Mouse (Mus musculus) midbrain, postnatal 0 days (tissue): ENCODE data around the gene Gsk3a. TPM values are rescaled to one million over a fixed set of nuclear protein-coding genes. Genes with fewer than 3 reads are reported as not detected.

Source experiments
- ATAC-seq: fragments of 200-750 bp; cut with Nextera tagmentation; 2 replicates; pipeline ENCODE4 v1.8.0; 2017; ENCODE audit warnings: moderate number of reproducible peaks, mild to moderate bottlenecking, moderate TSS enrichment, moderate library complexity; ENCODE audit not compliant: low FRiP score
- DNase-seq: peaks from one replicate; pipeline ENCODE4 v3.0.0-alpha.2; 2015; ENCODE audit warnings: low spot score
- H3K27ac ChIP-seq: fragments of 300-500 bp; sonication (generic); 2 replicates; pipeline ENCODE4 v1.5.1; 2014; ENCODE audit warnings: low read depth, mild to moderate bottlenecking, low read length, mixed read lengths
- H3K27me3 ChIP-seq: fragments of 300-500 bp; sonication (generic); 2 replicates; pipeline ENCODE4 v1.6.1; 2014; ENCODE audit warnings: low read length, control low read depth, mixed read lengths; ENCODE audit not compliant: insufficient read depth
- H3K36me3 ChIP-seq: fragments of 300-500 bp; sonication (generic); 2 replicates; pipeline ENCODE4 v1.6.1; 2014; ENCODE audit warnings: low read length, control low read depth, mixed read lengths; ENCODE audit not compliant: insufficient read depth
- H3K4me1 ChIP-seq: fragments of 300-500 bp; sonication (generic); 2 replicates; pipeline ENCODE4 v1.6.1; 2014; ENCODE audit warnings: mild to moderate bottlenecking, control low read depth, antibody characterized with exemption, low read length, mixed read lengths; ENCODE audit not compliant: insufficient read depth
- H3K4me2 ChIP-seq: fragments of 300-500 bp; sonication (generic); 2 replicates; pipeline ENCODE4 v1.6.1; 2014; ENCODE audit warnings: low read depth, mild to moderate bottlenecking, low read length, mixed read lengths; ENCODE audit not compliant: poor library complexity, severe bottlenecking
- H3K4me3 ChIP-seq: fragments of 300-500 bp; sonication (generic); 2 replicates; pipeline ENCODE4 v1.5.1; 2014; ENCODE audit warnings: low read depth, mild to moderate bottlenecking, low read length, moderate library complexity
- H3K9ac ChIP-seq: fragments of 300-500 bp; sonication (generic); replicated peaks from 2 replicates; pipeline ENCODE4 v1.6.1; 2014; ENCODE audit warnings: mild to moderate bottlenecking, low read length, moderate library complexity, mixed read lengths; ENCODE audit not compliant: poor library complexity, severe bottlenecking
- H3K9me3 ChIP-seq: fragments of 300-500 bp; sonication (generic); 2 replicates; pipeline ENCODE4 v1.6.1; 2016; ENCODE audit warnings: low read length, control low read depth
- CTCF ChIP-seq: IDR thresholded peaks from 2 replicates; pipeline ENCODE4 v1.5.1; 2016; ENCODE audit warnings: antibody characterized with exemption, mild to moderate bottlenecking
- WGBS: fragments of 180-500 bp; shearing (Covaris S2); extraction: QIAGEN DNeasy Blood & Tissue Kit; methylation state at CpG from one replicate; pipeline ENCODE4 v1.1.7; 2014; 5-methylcytosine and 5-hydroxymethylcytosine counted together
- polyA plus RNA-seq: library from polyadenylated mRNA; unstranded; fragments of >200 nt; fragmentation: Nextera tagmentation; extraction: Ambion mirVana; gene quantifications from 2 replicates; pipeline ENCODE4 v1.2.1, GENCODE M21; 2015
- total RNA-seq: library from RNA; depleted of rRNA; stranded (reverse); fragments of >200 nt; gene quantifications from 2 replicates; pipeline ENCODE4 v1.2.3, GENCODE M21; 2014

Gsk3a gene
- total and polyA plus RNA-seq, 2 experiments from 2014 or later, result 20.6 to 169 TPM

DNA sequence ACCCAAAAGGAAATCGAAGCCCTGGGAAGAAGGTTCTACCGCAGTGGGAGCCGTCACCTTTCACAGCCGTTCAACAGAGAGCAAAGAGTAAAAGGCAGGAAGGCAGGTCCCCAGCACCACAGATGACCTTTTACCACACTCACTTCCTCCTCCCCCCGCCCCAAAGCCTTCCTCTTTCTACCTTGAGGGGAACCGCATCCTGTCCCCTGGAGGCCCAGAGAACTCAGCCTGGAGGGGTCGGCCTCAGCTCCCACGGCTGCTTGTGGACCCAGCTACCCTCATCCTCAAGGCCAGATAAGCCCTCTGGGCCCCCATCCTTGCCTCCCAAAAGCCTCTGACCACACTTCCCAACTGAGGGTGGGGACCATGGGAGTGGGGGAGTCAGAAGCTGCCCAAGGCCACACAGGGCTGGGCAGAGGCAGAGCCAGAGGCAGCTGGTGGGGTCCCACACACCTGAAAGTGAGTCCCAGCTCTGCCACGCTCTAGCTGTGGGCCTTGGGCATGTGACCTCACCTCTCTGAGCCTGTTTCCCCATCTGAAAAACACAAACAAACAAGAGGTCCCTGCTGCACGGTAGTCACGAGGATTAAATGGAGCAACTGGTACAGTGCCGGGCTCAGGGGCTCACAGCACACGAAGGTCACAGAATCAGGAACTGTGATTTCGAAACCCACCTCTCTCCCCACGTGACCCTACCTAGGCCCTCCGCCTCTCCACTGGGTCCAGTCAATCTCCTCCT is 32.1 kb downstream of the Gsk3a start:
- H3K9me3 ChIP-seq, result no peaks in the 10 kb centered on the region
- no peak for TF ChIP-seq CTCF
- H3K36me3 ChIP-seq, result peaks cover 69% of the 10 kb centered on the region
- WGBS, result 90% methylated on average over 16 of the region's 16 CpGs
- no peak for DNase-seq
- ATAC-seq, result no peak
- no peaks in the 10 kb centered on the region for H3K4me1 ChIP-seq
- no peak overlapping the region for H3K9ac ChIP-seq
- no peaks in the 10 kb centered on the region for H3K27me3 ChIP-seq
- H3K27ac ChIP-seq, result no peak overlapping the region
- no peak overlapping the region for H3K4me3 ChIP-seq
- H3K4me2 ChIP-seq, result no peak overlapping the region

DNA sequence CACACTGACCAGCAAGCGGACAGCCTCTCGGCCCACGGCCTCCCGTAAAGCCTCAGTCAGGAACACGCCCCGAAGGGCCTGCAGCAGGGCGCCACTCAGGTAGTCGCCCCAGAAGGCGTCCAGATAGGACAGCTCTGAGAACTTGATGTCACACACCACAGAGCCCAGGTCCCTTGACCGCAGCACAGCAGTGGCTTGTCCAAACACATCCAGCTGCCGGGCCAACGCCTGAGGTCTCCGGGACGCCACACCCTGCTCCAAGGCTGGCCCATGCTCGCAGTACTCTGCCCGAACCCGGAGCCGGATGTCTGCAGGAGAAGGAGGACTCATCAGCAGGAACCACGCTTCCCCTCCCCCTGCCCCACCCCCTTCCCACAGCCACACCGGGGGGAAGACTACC is 34.0 kb downstream of the Gsk3a start:
- 94% methylated on average over 20 of the region's 20 CpGs for WGBS
- ATAC-seq (no peak), DNase-seq (no peak)
- H3K4me1 ChIP-seq, result no peaks in the 10 kb centered on the region
- H3K4me2 ChIP-seq, result no peak overlapping the region
- no peak overlapping the region for H3K27ac ChIP-seq
- peaks cover 54% of the 10 kb centered on the region for H3K36me3 ChIP-seq
- no peaks in the 10 kb centered on the region for H3K9me3 ChIP-seq
- no peak for TF ChIP-seq CTCF
- no peak overlapping the region for H3K4me3 ChIP-seq
- no peaks in the 10 kb centered on the region for H3K27me3 ChIP-seq
- no peak overlapping the region for H3K9ac ChIP-seq

DNA sequence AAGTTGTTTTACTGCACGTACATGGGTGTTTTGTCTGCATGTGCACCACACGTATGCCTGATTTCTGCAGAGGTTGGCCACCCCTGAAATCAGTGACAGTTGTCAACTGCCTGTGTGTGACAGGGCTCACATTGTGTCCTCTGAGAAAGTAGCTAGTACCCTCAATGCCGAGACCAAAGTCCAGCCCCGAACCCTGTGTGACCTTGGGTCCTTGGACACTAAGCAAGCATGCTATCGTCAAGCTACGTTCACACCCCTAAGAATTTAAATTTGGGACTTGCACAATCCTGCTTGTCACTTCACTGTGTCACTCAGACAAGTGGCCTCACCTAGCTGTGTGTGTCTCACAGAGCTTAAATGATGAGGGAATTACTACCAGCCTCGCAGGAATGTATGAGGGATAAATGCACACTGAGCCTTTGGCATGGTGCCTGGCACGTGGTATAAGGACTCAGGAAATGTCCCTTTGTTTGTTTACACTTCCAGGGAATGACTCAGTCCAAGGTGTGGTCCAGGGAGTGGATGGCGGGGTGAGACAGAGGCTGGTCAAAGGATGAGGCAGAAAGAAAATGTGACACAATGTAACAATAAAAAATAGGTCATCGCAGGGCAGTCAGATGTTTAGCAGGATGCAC is 40.1 kb downstream of the Gsk3a start:
- no peak overlapping the region for H3K4me2 ChIP-seq
- no peak overlapping the region for H3K9ac ChIP-seq
- DNase-seq (no peak), ATAC-seq (no peak)
- WGBS, result 72% methylated on average over 10 of the region's 10 CpGs
- no peaks in the 10 kb centered on the region for H3K4me1 ChIP-seq
- H3K27ac ChIP-seq, result no peak overlapping the region
- no peak overlapping the region for H3K4me3 ChIP-seq
- peaks cover 14% of the 10 kb centered on the region for H3K36me3 ChIP-seq
- H3K9me3 ChIP-seq, result no peaks in the 10 kb centered on the region
- H3K27me3 ChIP-seq, result no peaks in the 10 kb centered on the region
- TF ChIP-seq CTCF, result no peak

- Histone ChIP-seq H3K4me3 (no peak overlapping the region), H3K4me2 (no peak overlapping the region), H3K9ac (no peak overlapping the region), H3K36me3 (0 out of 2 replicates have a peak, but pooled peaks cover 3% of the 10 kb centered on the region), H3K27me3 (no peaks in the 10 kb centered on the region), H3K4me1 (no peaks in the 10 kb centered on the region), H3K9me3 (no peaks in the 10 kb centered on the region), H3K27ac (no peak overlapping the region)
- DNase-seq (no peak), ATAC-seq (no peak)
- 85% methylated on average over 9 of the region's 9 CpGs for WGBS
- no peak for TF ChIP-seq CTCF
These were observed 41.5 kb downstream of the Gsk3a start for GRCm38 (mm10) chr7:25196107-25196506.

GRCm38 (mm10) chr7:25195148-25195547 is 42.5 kb downstream of the Gsk3a start:
- no peak for ATAC-seq
- H3K4me2 ChIP-seq, result no peak overlapping the region
- H3K27ac ChIP-seq, result no peak overlapping the region
- no peak overlapping the region for H3K9ac ChIP-seq
- H3K27me3 ChIP-seq, result no peaks in the 10 kb centered on the region
- 76% methylated on average over 3 of the region's 3 CpGs for WGBS
- H3K4me3 ChIP-seq, result no peak overlapping the region
- no peak for DNase-seq
- no peaks in the 10 kb centered on the region for H3K9me3 ChIP-seq
- TF ChIP-seq CTCF, result no peak
- H3K36me3 ChIP-seq, result 0 out of 2 replicates have a peak, but pooled peaks cover 3% of the 10 kb centered on the region
- no peaks in the 10 kb centered on the region for H3K4me1 ChIP-seq

GRCm38 (mm10) chr7:25192110-25192509 is 45.5 kb downstream of the Gsk3a start:
- ATAC-seq, result peak; percentile 80
- Histone ChIP-seq H3K36me3 (no peaks in the 10 kb centered on the region), H3K9me3 (no peaks in the 10 kb centered on the region), H3K4me1 (no peaks in the 10 kb centered on the region), H3K4me2 (no peak overlapping the region), H3K9ac (no peak overlapping the region), H3K27ac (no peak overlapping the region), H3K4me3 (no peak overlapping the region), H3K27me3 (no peaks in the 10 kb centered on the region)
- whole genome bisulfite sequencing, result 71% methylated on average over 8 of the region's 8 CpGs
- peak; percentile 64 for DNase-seq
- TF ChIP-seq CTCF, result no peak
